Mouse (Mus musculus): Measurements from ENCODE around the gene Evc2. TPM values are rescaled to one million over a fixed set of nuclear protein-coding genes. Genes with fewer than 3 reads are reported as not detected.

The Evc2 gene
- total RNA-seq, 1 experiment from 2014 or later: 3.0 TPM

DNA sequence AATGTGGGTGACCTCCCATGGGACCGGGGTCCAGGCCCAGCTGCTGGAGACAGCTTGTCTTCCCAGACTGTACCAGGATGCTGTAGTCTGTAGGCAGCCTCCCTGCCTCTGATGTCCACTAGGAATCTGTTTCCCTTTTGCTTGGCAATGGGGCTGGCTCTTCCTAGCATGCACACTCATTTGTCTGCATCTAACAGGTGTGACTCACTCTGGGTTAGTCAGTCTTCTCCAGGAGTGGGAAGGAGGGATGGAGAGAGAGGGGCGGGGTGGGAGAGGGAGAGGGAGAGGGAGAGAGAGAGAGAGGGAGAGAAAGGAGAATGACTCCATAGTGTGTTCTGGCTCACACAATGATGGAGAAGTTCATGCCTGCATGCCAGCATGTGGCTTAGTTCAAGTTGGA is 13.5 kb downstream of the Evc2 start:
- no peak for ATAC-seq (replicated peaks in 1 of 2; ENCODE audit: insufficient read depth in 1 of 2, low FRiP score in 2 of 2, low TSS enrichment in 1 of 2, low read depth in 1 of 2, poor library complexity in 2 of 2, severe bottlenecking in 2 of 2)

DNA sequence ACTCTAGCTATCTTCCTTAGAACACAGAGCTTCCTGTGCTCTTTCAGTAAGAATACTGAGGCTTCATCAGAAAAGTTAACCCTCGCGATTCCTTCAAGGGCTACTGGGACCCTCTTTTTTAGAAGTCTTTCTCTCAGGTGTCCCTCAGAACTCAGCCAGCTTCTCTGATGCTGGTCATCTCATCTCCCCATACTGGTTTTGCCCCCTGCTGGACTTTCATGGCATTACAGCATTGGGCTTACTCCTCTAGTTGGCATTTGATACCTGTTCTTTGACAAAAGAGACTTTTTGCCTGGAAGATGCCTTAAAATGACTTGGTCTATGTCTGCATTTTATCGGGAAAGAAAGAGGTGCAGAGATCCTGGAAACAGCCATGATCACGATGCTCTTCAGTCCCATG is 16.1 kb downstream of the Evc2 start:
- no peak for ATAC-seq (replicated peaks in 1 of 2; ENCODE audit: insufficient read depth in 1 of 2, low FRiP score in 2 of 2, low TSS enrichment in 1 of 2, low read depth in 1 of 2, poor library complexity in 2 of 2, severe bottlenecking in 2 of 2)

DNA sequence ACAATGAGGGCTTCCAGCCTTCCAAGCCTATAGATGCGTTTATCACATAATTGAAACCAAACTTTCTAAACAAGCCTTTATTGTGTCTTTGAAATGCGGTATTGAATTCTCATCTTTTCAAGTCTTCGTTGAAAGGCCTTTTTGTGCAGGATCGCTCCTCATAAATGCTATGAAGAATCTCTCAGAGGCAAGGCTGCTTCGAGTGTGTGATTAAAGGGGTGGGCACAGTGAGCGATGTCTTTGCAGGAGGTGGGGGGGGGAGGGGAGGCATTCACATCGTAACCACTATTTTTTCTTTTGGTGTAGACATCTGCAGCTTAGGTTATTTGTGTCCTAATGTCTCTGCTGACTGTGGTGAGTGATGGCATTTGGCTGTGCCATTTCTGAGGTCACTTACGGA is 17.7 kb downstream of the Evc2 start:
- ATAC-seq (replicated peaks in 1 of 2; ENCODE audit: insufficient read depth in 1 of 2, low FRiP score in 2 of 2, low TSS enrichment in 1 of 2, low read depth in 1 of 2, poor library complexity in 2 of 2, severe bottlenecking in 2 of 2): no peak

DNA sequence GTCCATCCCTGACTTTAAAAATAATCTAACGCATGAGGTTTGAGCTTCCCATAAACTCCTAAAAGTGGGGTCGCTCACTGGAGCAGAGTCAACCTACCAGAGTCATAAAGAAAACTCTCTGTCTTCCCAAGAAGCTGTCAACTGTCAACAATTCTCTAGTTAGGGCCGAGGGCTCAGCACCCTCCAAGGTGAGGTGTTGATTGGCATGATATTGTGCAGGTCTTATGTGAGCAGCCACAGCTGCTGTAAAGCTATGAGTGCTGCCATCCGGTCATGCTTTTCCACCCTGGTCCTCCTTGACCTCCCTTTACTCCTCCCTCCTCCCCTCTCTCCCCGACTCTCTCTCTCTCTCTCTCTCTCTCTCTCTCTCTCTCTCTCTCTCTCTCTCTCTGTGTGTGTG is 24.3 kb downstream of the Evc2 start:
- ATAC-seq (replicated peaks in 1 of 2; ENCODE audit: insufficient read depth in 1 of 2, low FRiP score in 2 of 2, low TSS enrichment in 1 of 2, low read depth in 1 of 2, poor library complexity in 2 of 2, severe bottlenecking in 2 of 2): no peak

DNA sequence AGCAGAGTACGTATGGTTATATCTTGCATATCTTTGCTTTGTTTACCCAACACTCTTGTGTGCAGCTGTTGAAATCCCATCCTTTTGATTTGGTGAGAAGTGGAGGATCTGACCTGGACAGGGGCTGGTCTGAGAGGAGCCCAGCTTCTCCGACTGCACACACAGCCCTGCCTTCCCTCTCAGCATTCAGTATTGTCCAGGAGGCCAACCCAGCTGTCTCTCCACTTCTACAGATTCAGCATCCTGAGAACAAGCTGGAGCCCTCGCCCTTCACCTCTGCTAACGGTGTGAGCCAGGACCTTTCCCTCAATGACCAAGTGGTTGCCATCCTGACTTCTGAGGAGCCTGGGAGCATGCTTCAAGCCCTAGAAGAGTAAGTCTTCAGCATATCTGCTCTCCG is 25.0 kb downstream of the Evc2 start:
- ATAC-seq (replicated peaks in 1 of 2; ENCODE audit: insufficient read depth in 1 of 2, low FRiP score in 2 of 2, low TSS enrichment in 1 of 2, low read depth in 1 of 2, poor library complexity in 2 of 2, severe bottlenecking in 2 of 2): no peak

DNA sequence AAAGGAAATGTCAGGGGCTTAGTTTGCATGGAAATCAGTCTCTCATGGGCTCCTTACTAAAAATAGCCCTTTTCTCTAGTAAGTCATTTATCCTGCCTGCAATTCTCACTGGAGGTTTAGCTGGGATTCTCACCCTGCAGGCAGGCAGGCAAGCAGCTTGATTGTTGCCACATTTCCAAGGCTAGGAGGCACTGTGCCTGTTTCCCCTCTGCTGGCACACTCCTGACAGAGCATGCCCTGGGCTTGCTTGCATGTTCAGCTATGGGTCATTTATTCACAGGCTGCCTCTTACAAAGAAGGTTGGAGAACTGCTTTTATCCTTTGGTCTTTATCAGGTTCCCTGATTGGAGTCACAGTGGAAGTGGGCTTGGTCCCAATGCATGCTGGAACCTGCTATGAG is 27.5 kb downstream of the Evc2 start:
- no peak for ATAC-seq (replicated peaks in 1 of 2; ENCODE audit: insufficient read depth in 1 of 2, low FRiP score in 2 of 2, low TSS enrichment in 1 of 2, low read depth in 1 of 2, poor library complexity in 2 of 2, severe bottlenecking in 2 of 2)

DNA sequence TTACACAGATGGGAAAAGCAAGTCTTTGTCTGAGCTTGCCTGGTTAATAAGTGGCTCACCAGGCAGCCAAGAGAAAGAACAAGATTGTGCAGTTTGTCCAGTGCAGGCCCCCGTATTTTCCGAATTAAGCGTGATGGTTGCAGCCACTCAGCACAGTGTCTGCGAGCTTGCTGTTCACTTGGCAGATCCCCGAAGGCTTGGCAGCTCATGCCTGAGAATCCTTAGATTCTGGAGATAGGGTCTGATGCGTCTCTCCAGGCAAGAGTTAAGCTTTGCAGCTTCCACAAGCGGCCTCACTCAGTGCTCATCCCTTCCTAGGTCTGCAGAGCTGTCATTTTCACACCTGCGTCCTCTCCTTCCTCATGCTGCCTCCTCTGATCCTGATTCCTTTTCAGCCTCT is 30.5 kb downstream of the Evc2 start:
- ATAC-seq (replicated peaks in 1 of 2; ENCODE audit: insufficient read depth in 1 of 2, low FRiP score in 2 of 2, low TSS enrichment in 1 of 2, low read depth in 1 of 2, poor library complexity in 2 of 2, severe bottlenecking in 2 of 2): no peak

DNA sequence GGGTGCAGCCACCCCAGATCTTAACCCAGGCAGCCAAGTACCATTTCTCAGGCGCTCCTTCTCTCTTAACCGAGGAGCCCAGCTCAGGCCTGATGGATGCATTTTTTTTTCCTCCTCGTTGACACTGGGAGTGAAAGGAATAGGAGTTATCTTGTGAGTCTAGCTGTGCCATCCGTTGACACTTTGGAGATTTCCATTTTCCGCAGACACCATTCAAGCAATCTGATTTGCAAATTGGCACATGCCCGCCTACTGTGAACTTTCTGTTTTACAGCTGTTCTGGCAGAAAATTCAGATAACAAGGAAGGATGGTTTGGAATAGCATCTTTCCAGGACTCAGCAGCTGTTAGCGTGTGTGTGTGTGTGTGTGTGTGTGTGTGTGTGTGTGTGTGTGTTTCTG is 39.1 kb downstream of the Evc2 start:
- no peak for ATAC-seq (replicated peaks in 1 of 2; ENCODE audit: insufficient read depth in 1 of 2, low FRiP score in 2 of 2, low TSS enrichment in 1 of 2, low read depth in 1 of 2, poor library complexity in 2 of 2, severe bottlenecking in 2 of 2)

DNA sequence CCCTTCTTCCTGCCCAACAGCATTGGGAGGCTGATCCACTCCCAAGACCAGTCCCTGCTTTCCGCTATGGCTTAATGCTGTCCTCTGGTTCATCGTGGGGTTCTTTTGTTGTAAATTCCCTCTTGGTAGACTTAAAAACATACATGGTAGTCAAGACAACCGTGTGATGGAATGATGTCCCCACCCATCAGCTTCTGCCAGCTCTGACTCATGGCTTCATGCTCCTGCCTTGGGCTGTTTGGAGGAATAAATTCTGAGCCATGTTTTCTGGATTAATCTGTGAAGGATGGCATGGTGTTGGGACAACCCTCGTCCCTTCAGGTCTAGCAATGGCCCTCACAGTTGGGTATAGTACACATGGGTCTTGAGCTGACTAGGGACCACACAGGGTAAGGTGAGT is 42.3 kb downstream of the Evc2 start:
- no peak for ATAC-seq (replicated peaks in 1 of 2; ENCODE audit: insufficient read depth in 1 of 2, low FRiP score in 2 of 2, low TSS enrichment in 1 of 2, low read depth in 1 of 2, poor library complexity in 2 of 2, severe bottlenecking in 2 of 2)

DNA sequence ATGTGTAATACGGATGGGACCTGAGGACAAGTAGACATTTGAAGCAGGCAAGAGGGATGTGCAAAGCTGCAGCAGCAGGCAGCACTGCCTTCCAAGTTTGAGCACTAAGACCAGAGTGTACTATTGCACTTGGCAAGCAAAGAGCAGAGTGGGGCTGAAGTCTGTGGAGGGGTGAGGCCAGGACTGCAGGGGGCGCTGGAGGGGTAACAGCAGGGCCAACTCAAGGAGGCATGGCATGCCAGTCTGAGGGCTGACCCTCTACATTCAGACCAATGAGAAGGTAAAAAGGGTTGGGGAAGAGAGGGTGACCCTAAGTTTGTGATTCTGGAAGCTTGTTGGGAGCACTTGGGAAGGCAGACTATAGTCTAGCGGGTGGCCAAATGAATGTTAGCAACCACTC is 45.3 kb downstream of the Evc2 start:
- ATAC-seq (replicated peaks in 1 of 2; ENCODE audit: insufficient read depth in 1 of 2, low FRiP score in 2 of 2, low TSS enrichment in 1 of 2, low read depth in 1 of 2, poor library complexity in 2 of 2, severe bottlenecking in 2 of 2): no peak

DNA sequence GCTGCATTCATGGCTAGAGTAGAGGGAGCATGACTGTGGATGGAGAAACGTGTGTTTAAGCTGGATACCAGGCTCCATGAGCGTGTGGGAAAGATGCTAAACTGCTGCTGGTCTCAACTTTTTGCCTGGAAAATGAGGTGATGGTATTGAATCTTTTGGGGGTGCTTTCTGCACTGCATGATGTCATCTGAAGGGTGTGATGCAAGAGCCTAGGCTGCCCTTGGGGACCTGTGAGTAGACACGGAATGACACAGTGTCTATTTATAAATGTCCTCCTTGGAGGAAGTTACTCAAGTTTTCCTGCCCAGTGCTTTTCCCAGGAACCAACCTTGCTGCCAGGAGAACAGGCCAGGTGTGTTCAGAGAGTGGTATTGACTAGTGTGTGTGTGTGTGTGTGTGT is 50.3 kb downstream of the Evc2 start:
- ATAC-seq (replicated peaks in 1 of 2; ENCODE audit: insufficient read depth in 1 of 2, low FRiP score in 2 of 2, low TSS enrichment in 1 of 2, low read depth in 1 of 2, poor library complexity in 2 of 2, severe bottlenecking in 2 of 2): no peak

DNA sequence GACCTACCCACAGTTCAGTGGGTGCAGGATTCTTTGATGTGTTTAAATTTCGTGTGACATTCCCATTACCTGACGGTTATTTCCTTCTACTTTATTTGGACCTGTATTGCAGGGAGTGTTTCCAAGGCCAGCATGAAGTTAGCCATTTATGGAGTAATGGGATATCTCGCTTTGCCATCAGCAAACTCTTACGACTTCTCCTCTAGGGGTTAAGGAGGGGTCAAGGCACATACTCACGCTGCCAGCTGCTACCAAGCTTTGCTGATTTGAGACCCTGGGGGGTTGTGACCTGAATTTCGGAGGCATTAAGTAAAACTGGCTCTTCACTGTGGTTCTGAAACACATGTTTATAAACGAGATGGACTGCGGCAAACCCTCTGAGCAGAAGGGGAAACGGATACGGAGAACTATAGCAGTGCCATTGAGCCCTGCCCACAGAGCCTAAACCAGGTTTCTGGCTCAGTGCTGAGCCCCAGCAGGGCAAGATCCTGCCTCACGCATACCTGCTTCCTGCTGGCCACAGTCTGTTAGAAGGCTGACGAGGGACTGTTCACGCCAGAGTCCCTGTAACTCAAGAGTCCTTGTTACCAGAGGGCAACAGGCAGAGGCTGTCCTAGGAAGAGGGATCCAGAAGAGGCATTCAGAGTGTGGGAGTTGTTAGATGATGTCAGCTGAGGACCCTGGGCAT is 51.7 kb downstream of the Evc2 start:
- ATAC-seq (replicated peaks in 1 of 2; ENCODE audit: insufficient read depth in 1 of 2, low FRiP score in 2 of 2, low TSS enrichment in 1 of 2, low read depth in 1 of 2, poor library complexity in 2 of 2, severe bottlenecking in 2 of 2): no peak

DNA sequence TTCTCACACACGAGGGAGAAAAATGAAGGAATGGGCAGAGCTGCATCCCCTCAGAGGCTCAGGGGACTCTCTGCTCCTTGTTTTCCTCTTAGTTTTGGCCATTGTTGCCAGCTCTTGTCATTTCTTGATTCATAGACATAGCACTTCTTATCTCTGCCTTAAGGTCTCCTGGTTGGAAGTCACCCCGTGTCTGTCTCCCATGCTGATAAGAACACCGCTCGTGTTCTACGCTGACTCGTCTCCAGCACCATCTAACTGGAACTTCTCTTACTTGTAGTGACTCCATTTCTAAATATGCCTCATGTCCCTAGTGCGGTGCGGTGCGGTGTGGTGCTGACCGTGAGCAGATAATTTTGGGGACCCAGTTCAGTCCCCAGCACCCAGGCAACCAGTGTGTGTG is 52.6 kb downstream of the Evc2 start:
- no peak for ATAC-seq (replicated peaks in 1 of 2; ENCODE audit: insufficient read depth in 1 of 2, low FRiP score in 2 of 2, low TSS enrichment in 1 of 2, low read depth in 1 of 2, poor library complexity in 2 of 2, severe bottlenecking in 2 of 2)

DNA sequence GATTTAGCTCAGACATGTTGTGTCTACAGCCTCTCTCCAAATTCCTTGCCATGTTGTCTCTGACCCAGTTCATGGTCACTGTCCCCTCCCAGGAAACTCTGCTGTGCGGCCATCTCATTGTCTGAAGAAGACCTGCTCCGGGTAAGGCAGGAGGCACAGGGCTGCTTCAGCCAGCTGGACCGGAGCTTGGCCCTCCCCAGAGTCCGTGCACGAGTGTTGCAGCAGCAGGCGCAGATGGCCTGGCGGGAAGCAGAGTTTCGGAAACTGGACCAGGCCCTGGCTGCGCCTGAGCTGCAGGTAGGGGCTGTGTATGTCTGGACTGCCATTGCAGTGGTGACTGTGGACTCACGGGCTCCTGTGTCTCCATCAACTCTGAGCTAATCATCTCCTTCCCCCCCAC is 53.6 kb downstream of the Evc2 start:
- ATAC-seq (replicated peaks in 1 of 2; ENCODE audit: insufficient read depth in 1 of 2, low FRiP score in 2 of 2, low TSS enrichment in 1 of 2, low read depth in 1 of 2, poor library complexity in 2 of 2, severe bottlenecking in 2 of 2): no peak

DNA sequence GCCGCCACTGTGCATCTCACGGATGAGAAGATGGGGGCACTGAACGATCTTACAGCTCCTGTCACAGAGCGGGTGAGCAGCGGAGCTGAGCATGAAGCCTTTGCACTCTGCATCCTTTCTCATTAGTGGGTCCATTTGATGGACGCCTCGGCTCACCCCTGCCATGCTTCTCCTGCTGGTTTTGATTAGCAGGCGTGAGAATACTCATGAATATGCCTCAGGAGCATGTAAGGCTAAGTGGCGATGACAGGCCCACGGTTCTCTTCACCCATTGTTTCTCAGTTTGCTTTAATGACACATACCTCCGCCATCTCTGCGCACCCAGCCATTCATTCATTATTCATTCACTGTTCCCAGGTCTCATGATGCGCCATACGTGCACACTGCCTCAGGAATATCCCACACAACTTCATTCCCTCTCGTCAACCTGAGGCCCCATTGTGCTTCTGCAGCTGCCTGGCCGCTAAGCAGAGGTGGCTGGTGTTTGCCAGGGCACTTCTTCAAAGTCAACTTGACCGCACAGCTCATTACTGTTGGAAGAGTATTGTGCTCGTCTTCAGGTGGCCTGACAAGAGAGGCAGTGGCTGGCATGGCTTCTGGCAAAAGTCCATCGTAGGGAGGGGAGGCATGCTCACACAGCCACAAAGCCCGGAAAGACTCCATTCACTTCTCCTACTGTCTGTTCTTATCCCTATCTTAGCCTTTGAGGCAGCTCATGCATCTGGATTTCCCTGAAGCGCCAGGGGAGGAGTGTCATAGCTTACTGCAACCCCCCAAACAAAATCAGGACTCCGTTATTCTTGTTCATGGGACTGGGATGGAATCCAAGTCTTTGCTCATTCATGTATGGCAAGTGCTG is 57.1 kb downstream of the Evc2 start:
- ATAC-seq (replicated peaks in 1 of 2; ENCODE audit: insufficient read depth in 1 of 2, low FRiP score in 2 of 2, low TSS enrichment in 1 of 2, low read depth in 1 of 2, poor library complexity in 2 of 2, severe bottlenecking in 2 of 2): no peak

DNA sequence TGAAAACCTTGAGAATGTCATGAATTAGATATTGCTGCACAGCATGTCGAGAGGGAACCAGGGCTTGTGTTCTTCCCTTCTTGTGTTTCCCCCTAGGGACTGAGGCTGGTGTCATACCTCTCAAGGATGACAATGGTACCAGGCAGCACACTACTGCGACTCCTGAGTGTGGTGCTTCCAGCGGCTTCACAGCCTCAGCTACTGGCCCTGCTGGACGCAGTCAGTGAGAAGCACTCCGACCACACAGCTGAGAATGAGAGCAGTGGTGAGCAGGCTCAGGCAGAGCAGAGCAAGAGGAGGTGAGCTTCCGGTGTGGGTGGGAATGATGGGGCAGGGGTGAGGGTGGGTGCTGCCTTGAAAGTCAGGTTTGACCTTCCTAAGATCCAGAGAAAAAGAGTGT is 80.7 kb downstream of the Evc2 start:
- no peak for ATAC-seq (replicated peaks in 1 of 2; ENCODE audit: insufficient read depth in 1 of 2, low FRiP score in 2 of 2, low TSS enrichment in 1 of 2, low read depth in 1 of 2, poor library complexity in 2 of 2, severe bottlenecking in 2 of 2)

DNA sequence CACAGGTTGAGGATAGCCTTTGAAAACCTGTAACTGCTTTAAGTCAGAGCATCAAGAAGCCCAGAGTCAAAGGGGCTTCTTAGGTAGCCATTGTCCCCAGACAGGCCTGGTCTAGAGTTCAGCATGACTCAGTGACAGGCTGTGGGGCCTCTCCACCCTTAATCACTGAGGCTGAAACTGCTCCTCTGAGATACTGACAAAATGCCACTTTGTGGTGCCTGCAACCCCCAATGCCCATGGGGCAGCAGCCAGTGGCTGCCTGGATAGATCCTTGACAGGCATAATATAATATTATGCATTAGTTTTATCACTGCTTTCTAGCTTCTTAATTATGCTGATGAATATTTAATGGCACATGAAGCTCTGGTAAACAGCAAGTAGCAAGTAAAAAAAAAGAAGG is 88.9 kb downstream of the Evc2 start:
- no peak for ATAC-seq (replicated peaks in 1 of 2; ENCODE audit: insufficient read depth in 1 of 2, low FRiP score in 2 of 2, low TSS enrichment in 1 of 2, low read depth in 1 of 2, poor library complexity in 2 of 2, severe bottlenecking in 2 of 2)

DNA sequence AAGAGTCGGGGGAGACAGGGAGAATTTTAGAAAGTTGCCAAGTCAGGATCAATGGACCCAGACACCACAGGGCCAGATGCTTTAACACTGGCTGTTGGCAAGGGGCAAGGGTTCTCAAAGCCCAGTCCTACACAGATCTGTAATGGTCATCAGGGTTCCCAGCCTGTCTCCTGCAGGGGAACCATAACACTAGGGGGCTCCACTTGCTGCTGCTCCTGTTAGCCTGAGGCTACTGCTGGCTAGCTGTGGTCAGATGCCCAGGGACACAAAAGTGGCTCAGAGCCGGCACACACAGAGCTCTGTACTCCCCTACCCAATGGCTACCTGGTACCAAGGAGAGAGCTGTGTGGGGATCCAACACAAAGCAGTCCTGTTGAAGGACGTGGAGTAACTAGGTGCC is 97.1 kb downstream of the Evc2 start:
- ATAC-seq (replicated peaks in 1 of 2; ENCODE audit: insufficient read depth in 1 of 2, low FRiP score in 2 of 2, low TSS enrichment in 1 of 2, low read depth in 1 of 2, poor library complexity in 2 of 2, severe bottlenecking in 2 of 2): no peak

DNA sequence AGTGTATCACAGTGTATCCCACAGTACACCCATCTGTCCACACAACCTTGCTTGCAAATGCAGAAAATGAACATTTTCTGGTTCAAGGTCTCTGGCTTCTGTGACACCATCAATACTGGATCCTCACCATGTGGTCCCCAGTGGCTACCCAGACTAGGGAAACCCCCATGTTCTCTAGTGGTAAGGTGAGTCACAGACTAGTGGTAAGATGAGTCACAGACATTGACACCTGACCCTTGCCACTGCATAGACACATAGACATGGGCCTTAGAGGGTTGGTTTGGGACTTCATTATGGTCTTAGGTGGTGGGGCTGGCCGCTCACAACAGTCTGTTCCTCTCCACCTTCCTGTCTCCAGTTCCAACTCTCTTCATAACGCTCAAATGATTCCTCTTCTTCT is 104.5 kb downstream of the Evc2 start:
- no peak for ATAC-seq (replicated peaks in 1 of 2; ENCODE audit: insufficient read depth in 1 of 2, low FRiP score in 2 of 2, low TSS enrichment in 1 of 2, low read depth in 1 of 2, poor library complexity in 2 of 2, severe bottlenecking in 2 of 2)
